8 mouse cellular contexts compared by ENCODE assay signal in the genomic region with DNA sequence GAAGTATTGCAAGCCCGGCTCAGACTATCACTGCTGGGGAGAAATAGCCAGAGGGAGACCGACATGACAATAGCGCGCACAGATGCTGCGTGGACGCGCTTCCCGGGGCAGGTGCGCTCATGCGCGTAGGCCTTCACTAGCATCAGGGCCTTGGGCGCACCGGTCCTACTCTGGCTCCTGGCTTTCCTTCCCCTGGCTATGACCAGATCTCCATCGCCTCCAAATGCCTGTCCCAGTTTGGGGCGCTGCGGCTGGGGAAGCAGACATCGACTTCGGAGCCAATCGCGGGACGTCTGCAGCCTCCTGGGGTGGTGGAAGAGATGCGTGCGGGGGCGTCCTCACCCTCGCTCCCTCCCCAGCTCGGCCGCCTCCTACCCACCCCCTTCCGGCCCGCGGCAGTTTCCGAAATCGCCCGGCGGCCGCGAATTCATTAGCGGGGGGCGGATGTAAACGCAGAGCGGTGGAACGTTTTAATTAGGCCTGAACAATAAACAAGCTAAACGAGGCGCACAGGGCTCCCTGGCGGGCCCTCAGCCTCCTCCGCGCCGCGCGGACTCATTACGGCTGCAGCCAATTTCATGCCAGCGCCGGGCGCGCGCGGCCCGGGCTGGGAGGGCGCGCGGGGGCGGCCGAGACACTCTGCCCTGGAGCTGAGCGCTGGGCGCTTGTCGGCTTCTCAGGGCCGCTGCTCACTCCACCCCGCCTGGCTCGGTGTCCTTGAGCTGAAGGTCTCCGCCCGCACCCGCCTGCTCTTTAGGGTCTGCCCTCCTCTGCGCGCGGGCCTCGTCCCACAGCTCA. TPM values are rescaled to one million over a fixed set of nuclear protein-coding genes. Genes with fewer than 3 reads are reported as not detected.
DNase-seq lines count a peak whose midpoint lies in the region; ATAC-seq and TF ChIP-seq lines count a peak whose summit lies in the region.

No protein-coding gene starts in this region.

- TF ChIP-seq CTCF in gastrocnemius, adult 2 months (IDR thresholded peaks at IDR 0.05), result no peak

- H3K9ac ChIP-seq in limb, embryonic 13.5 days, result peak overlapping the region; percentile 73
- H3K9ac ChIP-seq in neural tube, embryonic 15.5 days (replicated peaks), result peak overlapping the region; percentile 62

- peaks cover 63% of the 10 kb centered on the region for H3K27me3 ChIP-seq in limb, embryonic 13.5 days
- peaks cover 29% of the 10 kb centered on the region for H3K27me3 ChIP-seq in neural tube, embryonic 15.5 days (replicated peaks)

- H3K36me3 ChIP-seq in limb, embryonic 13.5 days, result no peaks in the 10 kb centered on the region
- H3K36me3 ChIP-seq in neural tube, embryonic 15.5 days, result no peaks in the 10 kb centered on the region

- under 1% methylated on average over 71 of the region's 75 CpGs for WGBS in limb, embryonic 13.5 days
- WGBS in neural tube, embryonic 15.5 days, result 0% methylated on average over 72 of the region's 75 CpGs

- peak overlapping the region; percentile 62 for H3K27ac ChIP-seq in gastrocnemius, adult 2 months
- H3K27ac ChIP-seq in limb, embryonic 13.5 days, result no peak overlapping the region
- peak overlapping the region; percentile 95 for H3K27ac ChIP-seq in neural tube, embryonic 15.5 days (replicated peaks)

- H3K4me2 ChIP-seq in limb, embryonic 13.5 days (replicated peaks), result peak overlapping the region; percentile 94
- H3K4me2 ChIP-seq in neural tube, embryonic 15.5 days, result peak overlapping the region; percentile 87

- peak; percentile 26 for DNase-seq in thymus, postnatal 4 days
- DNase-seq in thymus, postnatal 36 days, result no peak
- peak; percentile 87 to 88 for DNase-seq in cerebellum, postnatal 10 days
- DNase-seq in gastrocnemius, adult 2 months, result peak; percentile 69

- H3K4me1 ChIP-seq in limb, embryonic 13.5 days, result peaks cover 52% of the 10 kb centered on the region
- peaks cover 71% of the 10 kb centered on the region for H3K4me1 ChIP-seq in neural tube, embryonic 15.5 days

- intact Hi-C loops in gastrocnemius, adult 2 months (cut with DNase I), result no loop called here

- H3K9me3 ChIP-seq in limb, embryonic 13.5 days, result no peaks in the 10 kb centered on the region
- H3K9me3 ChIP-seq in neural tube, embryonic 15.5 days (replicated peaks), result no peaks in the 10 kb centered on the region

- peak overlapping the region; percentile 77 for H3K4me3 ChIP-seq in gastrocnemius, adult 2 months
- peak overlapping the region; percentile 59 for H3K4me3 ChIP-seq in limb, embryonic 13.5 days
- H3K4me3 ChIP-seq in neural tube, embryonic 15.5 days (replicated peaks), result peak overlapping the region; percentile 42

- peak; percentile 38 for ATAC-seq in inflammation-experienced regulatory T-cells, adult 6 months
- ATAC-seq in limb, embryonic 13.5 days (ENCODE audit: low FRiP score, low read depth), result peak; percentile 28
- peak; percentile 65 for ATAC-seq in neural tube, embryonic 15.5 days (ENCODE audit: low FRiP score)
- ATAC-seq in megakaryocyte-erythroid progenitor cell, adult 5-6 weeks (replicated peaks; ENCODE audit: low FRiP score, low TSS enrichment, poor library complexity, severe bottlenecking), result no peak

RNA-seq across cellular contexts. Expression of a gene that starts 24.7 kb away (rescaled TPM):
- total RNA-seq in gastrocnemius, adult 2 months (2021), result 10 to 100 TPM; 67.7 to 70.2 TPM
- 10 to 100 TPM; 22.0 to 43.9 (median 37.8) TPM for polyA plus RNA-seq in inflammation-experienced regulatory T-cells, adult 6 months (2017; shearing (Covaris generic))
- polyA plus RNA-seq in limb, embryonic 13.5 days (2015; fragmentation: Nextera tagmentation; extraction: Ambion mirVana), result 57.7 and 58.3 TPM in 2 replicates
- 28.3 and 41.6 TPM in 2 replicates for polyA plus RNA-seq in neural tube, embryonic 15.5 days (2015; fragmentation: Nextera tagmentation; extraction: Ambion mirVana)
- 11.3 and 14.1 TPM in 2 replicates for total RNA-seq in megakaryocyte-erythroid progenitor cell, adult 5-6 weeks (2014; fragmentation: Nextera tagmentation)
- total RNA-seq in megakaryocyte-erythroid progenitor cell, adult 5-6 weeks (2017), result 12.6 and 20.3 TPM in 2 replicates

Comparison
In these comparisons a context has a peak if more than half of its experiments do, and no peak if none do; other contexts are left out.
1. DNase-seq: peak in thymus, postnatal 4 days (single experiment), cerebellum, postnatal 10 days (2 of 2) and gastrocnemius, adult 2 months (single experiment); none in thymus, postnatal 36 days (0 of 2).
2. Peak in every context shown above with its lines, with median percentiles within 50 percentile points of each other: H3K4me3 ChIP-seq.